Mouse (Mus musculus): ENCODE results near the gene Ccdc51.

GRCm38 (mm10) chr9:109101933-109102445 is 19.7 kb downstream of the Ccdc51 start:
- no peak for TF ChIP-seq POLR2A (IDR thresholded peaks at IDR 0.05; ENCODE audit: low read depth, low read length)
- no peak for TF ChIP-seq CTCF (IDR thresholded peaks at IDR 0.05; ENCODE audit: extremely low read depth, insufficient read depth, insufficient read length, insufficient replicate concordance)

All from spleen, adult 2 months (tissue).